Mouse (Mus musculus) fat pad, adult 2 months (tissue): Measurements from ENCODE around the gene Dhrs13.
"Not testable (repeated sequence)": the region's sequence is repeated elsewhere in the genome, so short reads cannot be mapped to it uniquely, and the experiment has no call there.

Experiments
- DNase-seq: peaks from one replicate; pipeline ENCODE4 v3.0.0-alpha.2; 2011; ENCODE audit warnings: low read depth, low spot score; ENCODE audit errors: extremely low read depth

Dhrs13 gene

GRCm38 (mm10) chr11:78040878-78041277 lies 8.8 kb downstream of the Dhrs13 start:
- DNase-seq, result no peak

GRCm38 (mm10) chr11:78042290-78042870 lies 10.3 kb downstream of the Dhrs13 start:
- not testable (repeated sequence) for DNase-seq

DNA sequence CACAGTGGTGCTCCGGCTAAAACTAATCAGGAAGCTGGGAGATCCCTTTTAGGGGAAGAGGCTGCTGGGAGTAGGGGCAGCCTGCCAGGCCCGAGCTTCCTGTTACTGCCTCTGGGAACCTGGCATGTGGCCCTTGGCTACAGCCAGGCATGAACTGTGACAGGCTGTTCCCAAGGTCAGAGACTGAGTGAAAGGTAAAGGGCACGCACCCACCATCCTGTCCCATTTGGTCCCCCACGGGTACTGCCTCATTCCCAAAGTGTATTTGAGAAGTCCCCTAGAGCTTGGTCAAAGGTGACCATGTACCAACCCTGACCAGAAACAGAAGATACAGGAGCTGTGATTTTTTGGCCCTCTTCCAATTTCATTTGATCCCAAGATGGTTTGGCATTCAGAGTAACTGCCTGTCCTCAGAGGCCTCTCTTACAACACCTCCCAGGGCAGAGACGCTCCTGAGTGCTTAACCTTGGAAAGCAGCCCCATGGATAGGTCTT lies 12.7 kb downstream of the Dhrs13 start:
- DNase-seq, result peak; percentile 68

DNA sequence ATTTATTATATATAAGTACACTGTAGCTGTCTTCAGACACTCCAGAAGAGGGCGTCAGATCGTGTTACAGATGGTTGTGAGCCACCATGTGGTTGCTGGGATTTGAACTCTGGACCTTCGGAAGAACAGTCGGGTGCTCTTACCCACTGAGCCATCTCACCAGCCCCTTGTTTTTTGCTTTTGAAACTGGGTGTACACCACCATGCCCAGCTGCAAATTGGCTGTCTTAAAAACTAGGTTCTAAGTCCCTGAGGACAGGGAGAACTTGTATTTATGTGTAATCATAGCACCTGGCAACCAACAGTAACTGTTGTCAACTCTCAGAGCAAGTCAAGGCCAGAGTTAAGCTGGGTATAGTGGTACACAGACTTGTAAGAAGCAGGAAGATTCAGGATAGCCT lies 16.6 kb downstream of the Dhrs13 start:
- DNase-seq, result not testable (repeated sequence)

GRCm38 (mm10) chr11:78053078-78053477 lies 21.0 kb downstream of the Dhrs13 start:
- no peak for DNase-seq

DNA sequence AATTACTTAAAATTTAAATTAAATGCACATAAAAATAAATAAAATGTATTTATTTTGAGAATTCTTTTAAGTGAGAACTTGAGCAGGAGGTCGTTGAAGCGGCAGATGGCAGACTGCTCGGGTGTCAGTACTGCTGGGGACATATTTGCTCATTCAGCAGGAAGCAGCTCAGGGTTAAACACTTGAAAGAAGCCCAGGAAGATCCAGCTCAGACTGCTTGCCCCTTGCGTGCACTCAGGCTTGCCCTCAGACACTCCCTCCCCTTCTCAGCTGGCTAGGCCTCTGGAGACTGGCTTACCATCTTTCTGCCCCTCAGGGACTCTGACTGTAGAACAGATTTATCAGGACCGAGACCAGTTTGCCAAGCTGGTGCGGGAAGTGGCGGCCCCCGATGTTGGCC lies 24.9 kb downstream of the Dhrs13 start:
- DNase-seq, result no peak

GRCm38 (mm10) chr11:78059833-78060757 lies 28.0 kb downstream of the Dhrs13 start:
- DNase-seq, result no peak

DNA sequence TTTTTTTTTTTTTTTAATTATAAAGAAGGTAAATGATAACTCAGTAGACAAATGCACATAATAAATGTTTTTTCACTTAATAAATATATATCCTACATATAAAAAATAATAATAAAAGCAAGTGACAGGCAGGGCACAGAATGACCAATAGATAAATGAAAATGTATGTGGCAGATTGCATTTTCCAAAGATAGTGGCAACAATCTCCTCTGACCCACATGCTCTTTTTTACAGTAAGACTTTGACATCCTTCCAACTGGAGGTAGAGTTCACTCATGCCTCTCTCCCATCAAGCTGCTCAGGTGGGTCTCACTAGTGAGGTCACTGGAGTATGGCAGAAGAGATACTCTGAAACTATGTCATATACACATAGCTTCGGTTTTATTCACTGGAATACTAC lies 30.5 kb downstream of the Dhrs13 start:
- DNase-seq, result no peak

- no peak for DNase-seq
Observed at GRCm38 (mm10) chr11:78065906-78066305, 33.8 kb downstream of the Dhrs13 start.

DNA sequence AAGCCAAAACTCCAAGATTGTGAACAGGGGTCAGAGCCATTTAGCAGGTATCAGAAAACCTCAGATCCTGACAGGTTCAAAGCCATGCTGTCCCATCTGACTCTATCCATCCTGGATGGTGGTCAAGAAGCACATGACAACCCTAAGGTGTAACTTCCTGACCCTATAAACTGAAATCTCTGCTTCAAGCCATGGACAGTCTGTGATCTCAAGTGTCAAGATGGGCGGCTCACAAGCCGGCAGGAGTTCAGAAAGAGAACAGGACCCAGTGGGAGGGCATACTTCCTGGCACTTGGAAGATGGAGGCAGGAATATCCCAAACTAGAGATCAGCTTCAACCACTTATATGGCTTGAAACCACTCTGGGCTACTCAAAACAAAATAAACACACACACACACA lies 34.6 kb downstream of the Dhrs13 start:
- DNase-seq, result no peak

- no peak for DNase-seq
Observed at GRCm38 (mm10) chr11:78067566-78067965, 35.5 kb downstream of the Dhrs13 start.

DNA sequence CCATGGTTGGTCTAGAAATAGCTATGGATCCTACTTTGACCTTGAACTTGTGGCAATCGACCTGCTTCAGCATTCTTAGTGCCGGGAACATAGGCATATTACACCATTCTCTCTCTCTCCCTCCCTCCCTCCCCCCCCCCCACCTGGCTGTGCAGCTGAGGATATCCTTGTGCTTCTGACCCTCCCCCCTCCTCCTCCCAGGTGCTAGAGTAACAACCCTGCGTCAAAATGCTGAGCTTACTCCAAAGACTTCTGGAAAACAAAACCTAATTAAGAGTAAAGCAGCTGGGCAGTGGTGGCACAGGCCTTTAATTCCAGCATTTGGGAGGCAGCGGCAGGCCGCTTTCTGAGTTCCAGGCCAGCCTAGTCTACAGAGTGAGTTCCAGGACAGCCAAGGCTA lies 37.0 kb downstream of the Dhrs13 start:
- DNase-seq, result no peak

GRCm38 (mm10) chr11:78069646-78070045 lies 37.6 kb downstream of the Dhrs13 start:
- DNase-seq, result no peak

DNA sequence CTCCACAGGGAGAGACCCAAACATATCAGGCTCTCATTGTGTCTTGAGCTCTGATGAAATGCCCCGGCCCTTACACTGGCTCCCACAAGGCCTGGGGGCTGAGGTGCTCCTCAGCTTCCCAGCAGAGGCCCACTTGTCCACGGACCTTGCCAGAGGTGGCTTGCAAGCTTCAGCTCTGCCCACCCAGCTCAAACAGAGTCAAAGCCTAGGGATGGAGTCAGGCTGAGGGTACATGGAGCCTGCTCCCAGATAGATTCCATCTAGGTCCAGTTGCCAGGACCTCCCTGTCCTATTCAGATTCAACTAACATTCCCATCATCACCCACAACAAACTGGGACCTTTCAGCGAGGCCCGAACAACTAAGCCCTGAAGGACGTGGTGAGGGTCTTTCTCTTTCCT lies 39.9 kb downstream of the Dhrs13 start:
- DNase-seq, result no peak

DNA sequence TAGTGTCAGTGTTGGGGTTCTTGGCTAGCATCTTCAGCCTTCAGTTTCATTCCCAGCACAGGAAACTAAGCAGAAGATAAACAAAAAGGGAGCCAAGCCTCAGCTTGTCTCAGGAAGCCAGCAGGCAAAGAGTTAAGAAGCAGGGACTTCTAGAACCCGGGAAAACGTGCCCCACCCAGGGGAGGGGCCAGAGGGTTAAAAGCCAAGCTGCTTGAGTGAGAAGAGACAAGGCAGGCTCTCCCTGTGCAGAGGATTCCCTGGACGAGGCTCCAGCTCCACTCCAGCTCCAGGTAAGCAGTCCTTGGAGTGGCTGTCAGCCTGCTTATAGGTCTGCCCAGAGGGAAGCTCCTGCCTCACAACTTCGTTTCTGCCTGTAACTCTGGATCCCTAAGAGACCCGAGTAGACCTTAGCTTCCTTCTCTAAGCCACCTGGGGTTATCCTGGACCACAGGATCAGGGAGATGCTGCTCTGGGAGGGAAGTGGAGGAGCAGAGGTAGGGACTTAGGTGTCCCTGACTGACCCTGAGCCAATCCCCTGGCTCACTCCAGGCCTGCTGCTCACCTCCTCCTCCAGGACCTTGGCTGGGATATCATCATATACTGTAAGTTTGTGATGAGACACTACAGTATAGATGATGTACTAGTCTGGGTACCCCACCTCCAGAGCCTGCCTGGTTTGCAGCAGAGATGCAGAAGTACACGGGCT lies 40.5 kb downstream of the Dhrs13 start:
- no peak for DNase-seq

DNA sequence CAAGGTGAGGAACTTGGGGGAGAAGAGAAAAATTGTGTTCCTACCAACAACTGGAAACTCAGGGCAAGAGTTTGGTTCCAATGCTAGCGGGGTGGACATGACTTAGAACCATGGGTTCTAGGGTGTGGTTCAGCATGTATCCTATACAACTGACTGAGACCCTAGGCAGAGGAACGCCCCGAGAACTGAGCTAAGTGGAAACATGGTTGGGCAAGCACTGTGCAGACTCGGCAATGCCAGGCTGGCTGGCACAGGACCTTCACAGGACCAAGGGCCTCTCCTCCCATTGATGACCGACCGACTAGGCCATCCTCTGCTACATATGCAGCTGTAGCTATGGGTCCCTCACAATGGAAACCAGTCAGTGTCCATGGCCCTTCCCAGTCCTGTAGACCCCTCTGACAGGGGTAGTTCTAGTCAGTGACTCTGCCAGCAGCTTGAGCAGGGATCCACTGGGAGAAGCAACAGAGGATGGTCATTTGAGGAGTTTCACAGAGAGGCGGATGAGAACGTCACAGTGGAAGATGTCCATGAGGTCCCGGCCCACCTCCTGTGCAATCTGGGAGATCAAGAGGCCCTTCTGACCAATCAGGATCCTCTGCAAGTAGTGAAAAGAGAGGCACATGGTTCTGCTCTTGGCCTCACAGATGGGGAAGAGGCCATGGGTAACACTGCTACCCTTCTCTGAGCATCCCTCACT lies 41.6 kb downstream of the Dhrs13 start:
- no peak for DNase-seq

- DNase-seq, result no peak
Observed at GRCm38 (mm10) chr11:78074277-78074652, 42.2 kb downstream of the Dhrs13 start.

- DNase-seq, result no peak
Observed at GRCm38 (mm10) chr11:78074666-78075065, 42.6 kb downstream of the Dhrs13 start.

- peak; percentile 33 for DNase-seq
Observed at GRCm38 (mm10) chr11:78079961-78080921, 48.2 kb downstream of the Dhrs13 start, which contains the start of gene Eral1. Gene Eral1 (minus strand): TSS chr11:78080383.

DNA sequence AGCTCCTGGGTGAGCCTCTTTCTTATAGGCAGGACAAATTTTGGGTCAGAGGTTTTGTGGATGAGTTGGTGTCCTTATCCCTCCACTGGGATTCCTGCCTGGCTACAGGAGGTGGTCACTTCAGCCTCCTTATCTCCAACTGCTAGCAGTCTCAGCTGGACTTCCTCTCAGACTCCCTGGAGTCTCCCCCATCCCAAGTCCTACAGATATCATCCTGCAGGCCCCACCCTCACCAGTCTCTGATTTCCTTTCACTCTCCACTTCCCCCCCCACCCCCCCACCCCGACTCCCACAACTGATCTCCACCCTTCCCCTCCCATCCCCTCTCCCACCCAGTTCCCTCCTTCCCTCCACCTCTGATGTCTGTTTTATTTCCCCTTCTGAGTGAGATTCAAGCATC lies 51.5 kb downstream of the Dhrs13 start:
- DNase-seq, result no peak
